Mouse (Mus musculus) intestine, embryonic 14.5 days (tissue): Measurements from ENCODE around the gene Vmn2r78. TPM values are rescaled to one million over a fixed set of nuclear protein-coding genes. Genes with fewer than 3 reads are reported as not detected.
"Not testable (repeated sequence)": the region's sequence is repeated elsewhere in the genome, so short reads cannot be mapped to it uniquely, and the experiment has no call there.

Experiments
- ATAC-seq: fragments of 200-750 bp; cut with Nextera tagmentation; replicated peaks from 2 replicates; pipeline ENCODE4 v1.8.0; 2017; ENCODE audit warnings: low read depth, moderate number of reproducible peaks, moderate TSS enrichment, moderate library complexity; ENCODE audit not compliant: low FRiP score, low TSS enrichment
- DNase-seq: peaks from one replicate; pipeline ENCODE4 v3.0.0-alpha.2; 2018; ENCODE audit warnings: low spot score
- H3K27ac ChIP-seq: fragments of 300-500 bp; sonication (generic); 2 replicates; pipeline ENCODE4 v1.5.1; 2014; ENCODE audit warnings: low read depth, mild to moderate bottlenecking, control low read depth
- H3K27me3 ChIP-seq: fragments of 300-500 bp; sonication (generic); replicated peaks from 2 replicates; pipeline ENCODE4 v1.6.1; 2014; ENCODE audit warnings: low read length, control low read depth; ENCODE audit not compliant: control insufficient read depth, insufficient read depth
- H3K36me3 ChIP-seq: fragments of 300-500 bp; sonication (generic); 2 replicates; pipeline ENCODE4 v1.6.1; 2014; ENCODE audit warnings: low read length, control low read depth; ENCODE audit not compliant: control insufficient read depth, insufficient read depth
- H3K4me1 ChIP-seq: fragments of 300-500 bp; sonication (generic); replicated peaks from 2 replicates; pipeline ENCODE4 v1.6.1; 2014; ENCODE audit warnings: low read length, control low read depth, mixed read lengths; ENCODE audit not compliant: control insufficient read depth, insufficient read depth
- H3K4me2 ChIP-seq: fragments of 300-500 bp; sonication (generic); 2 replicates; pipeline ENCODE4 v1.6.1; 2014; ENCODE audit warnings: low read length
- H3K4me3 ChIP-seq: fragments of 300-500 bp; sonication (generic); 2 replicates; pipeline ENCODE4 v1.5.1; 2014; ENCODE audit warnings: low read depth, low read length, control low read depth, mixed read lengths
- H3K9ac ChIP-seq: fragments of 300-500 bp; sonication (generic); 2 replicates; pipeline ENCODE4 v1.6.1; 2014; ENCODE audit warnings: mild to moderate bottlenecking, low read length
- H3K9me3 ChIP-seq: fragments of 300-500 bp; sonication (generic); 2 replicates; pipeline ENCODE4 v1.6.1; 2016; ENCODE audit warnings: low read length, control low read depth; ENCODE audit not compliant: control insufficient read depth
- WGBS: fragments of 180-500 bp; shearing (Covaris S2); extraction: QIAGEN DNeasy Blood & Tissue Kit; methylation state at CpG from one replicate; pipeline ENCODE4 v1.1.7; 2014; 5-methylcytosine and 5-hydroxymethylcytosine counted together
- polyA plus RNA-seq: library from polyadenylated mRNA; unstranded; fragments of >200 nt; fragmentation: Nextera tagmentation; extraction: Ambion mirVana; gene quantifications from 2 replicates; pipeline ENCODE4 v1.2.1, GENCODE M21; 2014

The Vmn2r78 gene
- not detected in 2 replicates for polyA plus RNA-seq

GRCm38 (mm10) chr7:86914794-86915193 is at the start of gene Vmn2r78:
Vmn2r78 (plus strand) TSS chr7:86915094.
- WGBS = 84% methylated on average over 2 of the region's 2 CpGs
- not testable (repeated sequence) for H3K4me2 ChIP-seq, H3K36me3 ChIP-seq, H3K4me1 ChIP-seq, H3K27me3 ChIP-seq, H3K4me3 ChIP-seq, H3K9ac ChIP-seq, H3K27ac ChIP-seq, ATAC-seq, H3K9me3 ChIP-seq, DNase-seq

- no peak overlapping the region for H3K4me2 ChIP-seq
- no peaks in the 10 kb centered on the region for H3K4me1 ChIP-seq
- no peaks in the 10 kb centered on the region for H3K27me3 ChIP-seq
- no peak for DNase-seq
- no peak overlapping the region for H3K9ac ChIP-seq
- ATAC-seq = no peak
- H3K4me3 ChIP-seq = no peak overlapping the region
- WGBS = 80% methylated on average over 4 of the region's 4 CpGs
- no peaks in the 10 kb centered on the region for H3K36me3 ChIP-seq
- H3K9me3 ChIP-seq = no peaks in the 10 kb centered on the region
- H3K27ac ChIP-seq = no peak overlapping the region
Measured at GRCm38 (mm10) chr7:86889470-86890469, 25.1 kb upstream of the Vmn2r78 start.

GRCm38 (mm10) chr7:86937288-86937687 is 22.4 kb downstream of the Vmn2r78 start:
- no peak overlapping the region for H3K4me2 ChIP-seq
- no peaks in the 10 kb centered on the region for H3K4me1 ChIP-seq
- no peaks in the 10 kb centered on the region for H3K36me3 ChIP-seq
- no peak overlapping the region for H3K4me3 ChIP-seq
- WGBS = 79% methylated on average over 5 of the region's 5 CpGs
- no peak for ATAC-seq
- H3K27me3 ChIP-seq = no peaks in the 10 kb centered on the region
- DNase-seq = no peak
- no peaks in the 10 kb centered on the region for H3K9me3 ChIP-seq
- no peak overlapping the region for H3K27ac ChIP-seq
- H3K9ac ChIP-seq = no peak overlapping the region

- H3K36me3 ChIP-seq = no peaks in the 10 kb centered on the region
- no peak overlapping the region for H3K4me2 ChIP-seq
- H3K9me3 ChIP-seq = no peaks in the 10 kb centered on the region
- no peak overlapping the region for H3K27ac ChIP-seq
- DNase-seq = no peak
- H3K4me1 ChIP-seq = no peaks in the 10 kb centered on the region
- no peak overlapping the region for H3K9ac ChIP-seq
- H3K4me3 ChIP-seq = no peak overlapping the region
- ATAC-seq = no peak
- WGBS = 63% methylated on average over 1 of the region's 1 CpGs
- no peaks in the 10 kb centered on the region for H3K27me3 ChIP-seq
Measured at GRCm38 (mm10) chr7:86994700-86995099, 79.8 kb downstream of the Vmn2r78 start.

DNA sequence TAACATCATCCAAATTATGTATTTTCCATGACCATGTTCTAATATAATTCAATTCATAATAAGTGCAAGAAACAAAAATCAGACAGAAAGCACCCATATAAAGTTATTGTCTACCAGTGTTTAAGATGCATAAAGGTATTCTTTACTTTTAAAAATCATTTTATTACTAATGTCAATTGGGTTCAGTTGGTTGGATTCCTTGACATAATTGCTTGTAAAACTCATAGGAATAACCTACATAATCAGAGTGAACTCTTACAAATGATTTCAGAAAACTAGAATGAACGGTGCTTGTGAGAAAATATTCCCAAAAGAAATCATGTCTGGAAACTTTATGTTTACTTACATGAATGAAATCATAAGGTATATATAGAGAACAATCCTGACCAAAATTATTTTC is 80.9 kb downstream of the Vmn2r78 start, which contains the start of gene Vmn2r79:
TSS of gene Vmn2r79 (plus strand) at position 301 of the 400 bp plus-strand sequence.
- not testable (repeated sequence) for H3K27ac ChIP-seq, H3K27me3 ChIP-seq, DNase-seq, H3K4me1 ChIP-seq, H3K4me3 ChIP-seq, H3K4me2 ChIP-seq, H3K9ac ChIP-seq, H3K9me3 ChIP-seq, ATAC-seq, H3K36me3 ChIP-seq
- 84% methylated on average over 1 of the region's 1 CpGs for WGBS

Other genes with a start within 250 kb of the Vmn2r78 start
- gene Olfr292, start 226.8 kb upstream of the Vmn2r78 start, polyA plus RNA-seq = not detected in 2 replicates
- not detected in 2 replicates for gene Folh1, start 139.2 kb upstream of the Vmn2r78 start, polyA plus RNA-seq
- gene Vmn2r77, start 120.1 kb upstream of the Vmn2r78 start, polyA plus RNA-seq = not detected in 2 replicates
- gene Vmn2r79, start 81.0 kb downstream of the Vmn2r78 start, polyA plus RNA-seq = not detected in 2 replicates